ENCODE assay signal across 19 mouse cellular contexts in the genomic region with DNA sequence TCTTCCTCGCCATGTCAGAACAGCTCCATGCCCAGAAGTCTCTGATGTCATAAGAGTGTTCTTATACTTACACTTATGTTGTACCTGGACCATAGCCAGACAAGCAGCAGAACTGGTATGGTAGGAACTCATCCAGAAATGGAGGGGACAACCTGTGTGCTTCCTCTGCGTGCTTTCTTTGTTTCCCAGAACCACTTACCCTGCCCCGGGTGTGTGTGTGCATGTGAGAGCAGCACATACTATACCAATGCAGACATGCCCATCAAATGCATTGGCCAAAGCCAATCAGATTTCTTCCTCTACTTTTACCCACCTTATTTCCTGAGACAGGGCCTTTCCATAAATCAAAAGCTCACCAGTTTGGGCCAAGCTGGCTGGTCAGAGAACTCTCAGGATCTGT.
DNase-seq lines count a peak whose midpoint lies in the region; ATAC-seq and TF ChIP-seq lines count a peak whose summit lies in the region.
"Had no signal": no experiment of that assay in that cellular context is flagged by ENCODE, and none has a peak within 500 bp of the region (broad histone marks: within the 10 kb centered on the region; RNA-seq: fewer than 3 reads in every experiment).

No protein-coding gene starts in this region.

- peak; percentile 49; the same call in 1 of the 2 replicates for ATAC-seq in lung, embryonic 16.5 days (ENCODE audit: low read depth)
- ATAC-seq in stomach, embryonic 15.5 days (ENCODE audit: insufficient read depth, low FRiP score, low read depth), result no peak
- no peak for ATAC-seq in midbrain, embryonic 13.5 days
- ATAC-seq: hindbrain, postnatal 0 days had no signal

- H3K27me3 ChIP-seq in lung, embryonic 16.5 days (ENCODE audit: control insufficient read depth, insufficient read depth, low read depth, low read length), result no peaks in the 10 kb centered on the region
- H3K27me3 ChIP-seq in stomach, embryonic 15.5 days (replicated peaks), result no peaks in the 10 kb centered on the region
- H3K27me3 ChIP-seq in midbrain, embryonic 13.5 days, result peaks cover 17% of the 10 kb centered on the region
- H3K27me3 ChIP-seq: embryonic facial prominence, embryonic 13.5 days; forebrain, embryonic 12.5 days; neural tube, embryonic 12.5 days had no signal

- peaks cover 45% of the 10 kb centered on the region for H3K4me1 ChIP-seq in lung, embryonic 16.5 days (replicated peaks; ENCODE audit: control insufficient read depth, insufficient read depth, low read length)
- peaks cover 26% of the 10 kb centered on the region for H3K4me1 ChIP-seq in stomach, embryonic 15.5 days
- H3K4me1 ChIP-seq in midbrain, embryonic 13.5 days (replicated peaks), result peaks cover 26% of the 10 kb centered on the region
- H3K4me1 ChIP-seq: hindbrain, embryonic 10.5 days had no signal

- no peak for TF ChIP-seq CTCF in layer of hippocampus, adult 2 months (conservative IDR thresholded peaks at IDR 0.05)

- H3K9me3 ChIP-seq in lung, embryonic 16.5 days (ENCODE audit: control insufficient read depth, low read length), result no peaks in the 10 kb centered on the region
- no peaks in the 10 kb centered on the region for H3K9me3 ChIP-seq in stomach, embryonic 15.5 days
- no peaks in the 10 kb centered on the region for H3K9me3 ChIP-seq in midbrain, embryonic 13.5 days
- H3K9me3 ChIP-seq: embryonic facial prominence, embryonic 13.5 days; forebrain, embryonic 12.5 days; hindbrain, embryonic 10.5 days; midbrain, embryonic 10.5 days; neural tube, embryonic 12.5 days had no signal

- 60% methylated on average over 3 of the region's 3 CpGs for WGBS in lung, embryonic 16.5 days
- 87% methylated on average over 3 of the region's 3 CpGs for WGBS in stomach, embryonic 15.5 days
- 93% methylated on average over 3 of the region's 3 CpGs for WGBS in midbrain, embryonic 13.5 days

- no peaks in the 10 kb centered on the region for H3K36me3 ChIP-seq in lung, embryonic 16.5 days (ENCODE audit: control insufficient read depth, insufficient read depth, low read length)
- H3K36me3 ChIP-seq in stomach, embryonic 15.5 days, result no peaks in the 10 kb centered on the region
- H3K36me3 ChIP-seq in midbrain, embryonic 13.5 days, result no peaks in the 10 kb centered on the region
- H3K36me3 ChIP-seq: embryonic facial prominence, embryonic 13.5 days; forebrain, embryonic 12.5 days; hindbrain, embryonic 10.5 days; midbrain, embryonic 10.5 days; neural tube, embryonic 12.5 days had no signal

- no peak overlapping the region for H3K4me3 ChIP-seq in layer of hippocampus, adult 2 months
- H3K4me3 ChIP-seq in lung, embryonic 16.5 days (ENCODE audit: low read length), result no peak overlapping the region
- H3K4me3 ChIP-seq in stomach, embryonic 15.5 days (replicated peaks), result no peak overlapping the region
- no peak overlapping the region for H3K4me3 ChIP-seq in midbrain, embryonic 13.5 days (replicated peaks)
- H3K4me3 ChIP-seq: embryonic facial prominence, embryonic 13.5 days; forebrain, embryonic 12.5 days; hindbrain, embryonic 10.5 days; midbrain, embryonic 10.5 days; neural tube, embryonic 12.5 days had no signal

- no peak overlapping the region for H3K9ac ChIP-seq in lung, embryonic 16.5 days (ENCODE audit: low read length)
- H3K9ac ChIP-seq in stomach, embryonic 15.5 days, result no peak overlapping the region
- H3K9ac ChIP-seq in midbrain, embryonic 13.5 days (replicated peaks), result no peak overlapping the region
- H3K9ac ChIP-seq: embryonic facial prominence, embryonic 13.5 days; forebrain, embryonic 12.5 days; neural tube, embryonic 12.5 days had no signal

- DNase-seq in layer of hippocampus, adult 2 months (ENCODE audit: low spot score in 2 of 2), result no peak
- no peak for DNase-seq in layer of hippocampus, postnatal 25 days (ENCODE audit: extremely low spot score in 1 of 2, low spot score in 1 of 2)
- peak; percentile 84 for DNase-seq in fat pad, adult 2 months (ENCODE audit: extremely low read depth, low read depth, low spot score)
- no peak for DNase-seq in spleen, adult 18-20 months
- DNase-seq: cerebellum, adult 9-10 months; kidney, adult 18-20 months; right cerebral cortex, postnatal 4 days had no signal

- H3K4me2 ChIP-seq in lung, embryonic 16.5 days (ENCODE audit: low read depth, low read length), result no peak overlapping the region
- no peak overlapping the region for H3K4me2 ChIP-seq in stomach, embryonic 15.5 days
- H3K4me2 ChIP-seq in midbrain, embryonic 13.5 days (replicated peaks), result no peak overlapping the region
- H3K4me2 ChIP-seq: embryonic facial prominence, embryonic 13.5 days; forebrain, embryonic 12.5 days; liver, embryonic 11.5 days; neural tube, embryonic 12.5 days had no signal

- H3K27ac ChIP-seq in layer of hippocampus, adult 2 months, result peak overlapping the region; percentile 69; the same call in 1 of the 2 replicates
- peak overlapping the region; percentile 88 for H3K27ac ChIP-seq in lung, embryonic 16.5 days (ENCODE audit: low read length)
- H3K27ac ChIP-seq in stomach, embryonic 15.5 days, result peak overlapping the region; percentile 54; the same call in 1 of the 2 replicates
- no peak overlapping the region for H3K27ac ChIP-seq in midbrain, embryonic 13.5 days
- H3K27ac ChIP-seq: embryonic facial prominence, embryonic 13.5 days; forebrain, embryonic 12.5 days; hindbrain, embryonic 10.5 days; hindbrain, postnatal 0 days; kidney, postnatal 0 days; macrophage; midbrain, embryonic 10.5 days; neural tube, embryonic 12.5 days had no signal
